Mouse (Mus musculus): ENCODE measurements at regions not wholly inside any gene's neighbourhood (a gene's known extent, or its start where the extent isn't known, plus 50 kb on each side); places are given as distances from the start of the nearest gene placed in this dataset.

DNA sequence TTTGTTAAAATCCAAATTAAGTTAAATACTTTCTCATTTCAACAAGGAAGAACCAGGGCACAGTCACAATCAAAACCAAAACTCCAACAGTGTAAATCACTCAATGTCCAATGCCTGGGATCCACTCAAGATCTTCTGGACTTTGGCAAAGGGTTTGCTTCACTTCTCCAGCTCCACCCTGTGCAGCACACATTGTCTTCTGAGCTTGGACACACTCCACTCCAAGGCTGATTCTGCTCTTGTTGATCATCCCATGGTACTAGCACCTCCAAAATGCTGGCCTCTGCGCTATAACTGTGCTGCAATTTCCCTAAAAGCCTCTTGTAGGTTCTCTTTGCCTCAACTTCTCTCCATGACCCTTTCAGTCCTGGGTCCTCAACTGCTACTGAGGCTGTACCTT lies 111.5 kb upstream of the Sec61g start:
- TF ChIP-seq CTCF (IDR thresholded peaks at IDR 0.05; ENCODE audit: borderline replicate concordance, insufficient read depth, low read length) (no peak), POLR2A (IDR thresholded peaks at IDR 0.05; ENCODE audit: low read depth, low read length) (no peak)

Data from embryonic fibroblast, embryonic 13.5 days (primary cell).